Mouse (Mus musculus): ENCODE results near the gene Gfpt2. TPM values are rescaled to one million over a fixed set of nuclear protein-coding genes. Genes with fewer than 3 reads are reported as not detected.

Gene Gfpt2
- polyA plus RNA-seq, 1 experiment: 2.3 TPM

- H3K27me3 ChIP-seq (ENCODE audit: control insufficient read depth, insufficient read depth, low read length): no peaks in the 10 kb centered on the region
- H3K4me1 ChIP-seq (ENCODE audit: control insufficient read depth, insufficient read depth, low read length): peaks cover 23% of the 10 kb centered on the region
- TF ChIP-seq POLR2A (IDR thresholded peaks at IDR 0.05; ENCODE audit: control insufficient read depth, low read depth, low read length): peak; percentile 81
- TF ChIP-seq CTCF (IDR thresholded peaks at IDR 0.05; ENCODE audit: control insufficient read depth, insufficient read depth, insufficient replicate concordance, low read depth, low read length): peak; percentile 64; the same call in 1 of the 2 replicates
- H3K36me3 ChIP-seq (ENCODE audit: control insufficient read depth, insufficient read depth, low read length): no peaks in the 10 kb centered on the region
- peak within 1 kb of the TSS; percentile 89 for H3K4me3 ChIP-seq (ENCODE audit: control insufficient read depth, low read depth, low read length)
- H3K27ac ChIP-seq (ENCODE audit: control insufficient read depth, insufficient read depth, low read depth, low read length): peak within 1 kb of the TSS; percentile 90
These were observed 52.6 kb downstream of the Gfpt2 start, which contains the start of gene Mapk9 for GRCm38 (mm10) chr11:49846401-49847070. Gene Mapk9, plus strand, starts transcription at chr11:49846751.

GRCm38 (mm10) chr11:49847071-49847810, 53.3 kb downstream of the Gfpt2 start:
- Histone ChIP-seq H3K4me1 (ENCODE audit: control insufficient read depth, insufficient read depth, low read length) (peaks cover 23% of the 10 kb centered on the region), H3K4me3 (ENCODE audit: control insufficient read depth, low read depth, low read length) (peak overlapping the region; percentile 89), H3K27me3 (ENCODE audit: control insufficient read depth, insufficient read depth, low read length) (no peaks in the 10 kb centered on the region), H3K36me3 (ENCODE audit: control insufficient read depth, insufficient read depth, low read length) (no peaks in the 10 kb centered on the region), H3K27ac (ENCODE audit: control insufficient read depth, insufficient read depth, low read depth, low read length) (peak overlapping the region; percentile 90)
- TF ChIP-seq POLR2A (IDR thresholded peaks at IDR 0.05; ENCODE audit: control insufficient read depth, low read depth, low read length): 0 out of 2 replicates have a peak, but pooled peaks have one; percentile 14
- TF ChIP-seq CTCF (IDR thresholded peaks at IDR 0.05; ENCODE audit: control insufficient read depth, insufficient read depth, insufficient replicate concordance, low read depth, low read length): no peak

DNA sequence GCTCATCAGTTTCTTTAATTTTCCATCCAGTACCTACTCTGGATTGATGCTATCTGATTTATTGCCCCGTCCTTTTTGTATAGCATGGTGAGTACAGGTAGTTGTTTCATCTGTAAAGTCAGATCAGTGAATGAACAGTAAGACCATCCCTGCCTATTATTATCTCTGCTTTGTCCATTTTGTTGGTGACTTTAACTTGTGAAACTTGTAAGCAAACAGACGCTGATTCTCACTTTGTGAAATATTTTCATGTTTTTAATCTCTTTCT, 53.8 kb downstream of the Gfpt2 start:
- Histone ChIP-seq H3K27ac (ENCODE audit: control insufficient read depth, insufficient read depth, low read depth, low read length) (peak overlapping the region; percentile 90; the same call in 1 of the 2 replicates), H3K27me3 (ENCODE audit: control insufficient read depth, insufficient read depth, low read length) (no peaks in the 10 kb centered on the region), H3K36me3 (ENCODE audit: control insufficient read depth, insufficient read depth, low read length) (no peaks in the 10 kb centered on the region), H3K4me1 (ENCODE audit: control insufficient read depth, insufficient read depth, low read length) (peaks cover 23% of the 10 kb centered on the region), H3K4me3 (ENCODE audit: control insufficient read depth, low read depth, low read length) (peak overlapping the region; percentile 89; the same call in 1 of the 2 replicates)
- TF ChIP-seq CTCF (IDR thresholded peaks at IDR 0.05; ENCODE audit: control insufficient read depth, insufficient read depth, insufficient replicate concordance, low read depth, low read length) (no peak), POLR2A (IDR thresholded peaks at IDR 0.05; ENCODE audit: control insufficient read depth, low read depth, low read length) (no peak)

GRCm38 (mm10) chr11:49848080-49848815, 54.3 kb downstream of the Gfpt2 start:
- peak overlapping the region; percentile 61; the same call in 1 of the 2 replicates for H3K27ac ChIP-seq (ENCODE audit: control insufficient read depth, insufficient read depth, low read depth, low read length)
- peak overlapping the region; percentile 13 for H3K4me3 ChIP-seq (ENCODE audit: control insufficient read depth, low read depth, low read length)
- no peaks in the 10 kb centered on the region for H3K27me3 ChIP-seq (ENCODE audit: control insufficient read depth, insufficient read depth, low read length)
- H3K36me3 ChIP-seq (ENCODE audit: control insufficient read depth, insufficient read depth, low read length): no peaks in the 10 kb centered on the region
- no peak for TF ChIP-seq POLR2A (IDR thresholded peaks at IDR 0.05; ENCODE audit: control insufficient read depth, low read depth, low read length)
- no peak for TF ChIP-seq CTCF (IDR thresholded peaks at IDR 0.05; ENCODE audit: control insufficient read depth, insufficient read depth, insufficient replicate concordance, low read depth, low read length)
- H3K4me1 ChIP-seq (ENCODE audit: control insufficient read depth, insufficient read depth, low read length): peaks cover 23% of the 10 kb centered on the region

DNA sequence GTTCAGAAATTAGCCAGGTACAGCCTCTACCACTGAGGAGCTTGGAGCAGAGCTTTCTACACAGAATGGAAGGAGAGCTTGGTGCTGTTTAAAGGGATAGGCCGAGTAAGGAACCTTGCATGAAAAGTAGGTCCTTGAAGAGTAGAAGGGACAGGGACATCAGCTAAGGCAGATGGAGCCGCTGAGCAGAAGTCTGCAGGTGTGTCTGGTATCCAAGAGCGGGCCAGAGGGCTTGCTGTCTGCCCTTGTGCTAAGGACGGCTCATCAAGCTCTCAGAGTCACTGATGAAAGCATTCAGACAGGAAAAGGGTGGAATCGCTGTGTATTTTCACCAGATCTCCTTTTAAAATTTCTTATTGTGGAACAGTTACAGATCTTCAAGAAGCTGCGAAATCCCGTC, 56.4 kb downstream of the Gfpt2 start:
- H3K4me3 ChIP-seq (ENCODE audit: control insufficient read depth, low read depth, low read length): no peak overlapping the region
- H3K4me1 ChIP-seq (ENCODE audit: control insufficient read depth, insufficient read depth, low read length): peaks cover 21% of the 10 kb centered on the region
- H3K27ac ChIP-seq (ENCODE audit: control insufficient read depth, insufficient read depth, low read depth, low read length): no peak overlapping the region
- TF ChIP-seq POLR2A (IDR thresholded peaks at IDR 0.05; ENCODE audit: control insufficient read depth, low read depth, low read length) (no peak), CTCF (IDR thresholded peaks at IDR 0.05; ENCODE audit: control insufficient read depth, insufficient read depth, insufficient replicate concordance, low read depth, low read length) (no peak)
- H3K36me3 ChIP-seq (ENCODE audit: control insufficient read depth, insufficient read depth, low read length): peaks cover 1% of the 10 kb centered on the region; the same call in 1 of the 2 replicates
- no peaks in the 10 kb centered on the region for H3K27me3 ChIP-seq (ENCODE audit: control insufficient read depth, insufficient read depth, low read length)

DNA sequence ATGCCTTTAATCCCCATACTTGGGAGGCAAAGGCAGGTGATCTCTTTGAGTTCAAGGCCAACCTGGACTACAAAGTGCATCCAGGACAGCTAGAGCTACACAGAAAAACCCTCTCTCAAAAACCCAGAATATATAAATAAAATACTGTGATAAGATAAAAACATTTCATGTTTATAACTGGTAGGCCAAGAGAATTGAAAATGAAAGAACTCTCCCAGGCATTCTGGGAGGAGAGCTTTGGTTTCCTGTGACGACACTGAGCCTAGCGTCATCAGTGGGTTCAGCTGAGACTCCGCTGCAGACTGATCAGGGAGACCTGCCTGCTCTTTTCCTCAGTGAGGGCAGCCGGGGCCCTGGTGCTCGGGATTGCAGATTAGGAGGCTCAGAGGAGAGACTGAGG, 61.2 kb downstream of the Gfpt2 start:
- Histone ChIP-seq H3K4me1 (ENCODE audit: control insufficient read depth, insufficient read depth, low read length) (no peaks in the 10 kb centered on the region), H3K36me3 (ENCODE audit: control insufficient read depth, insufficient read depth, low read length) (peaks cover 1% of the 10 kb centered on the region), H3K4me3 (ENCODE audit: control insufficient read depth, low read depth, low read length) (no peak overlapping the region), H3K27me3 (ENCODE audit: control insufficient read depth, insufficient read depth, low read length) (no peaks in the 10 kb centered on the region), H3K27ac (ENCODE audit: control insufficient read depth, insufficient read depth, low read depth, low read length) (no peak overlapping the region)
- TF ChIP-seq POLR2A (IDR thresholded peaks at IDR 0.05; ENCODE audit: control insufficient read depth, low read depth, low read length) (no peak), CTCF (IDR thresholded peaks at IDR 0.05; ENCODE audit: control insufficient read depth, insufficient read depth, insufficient replicate concordance, low read depth, low read length) (no peak)

DNA sequence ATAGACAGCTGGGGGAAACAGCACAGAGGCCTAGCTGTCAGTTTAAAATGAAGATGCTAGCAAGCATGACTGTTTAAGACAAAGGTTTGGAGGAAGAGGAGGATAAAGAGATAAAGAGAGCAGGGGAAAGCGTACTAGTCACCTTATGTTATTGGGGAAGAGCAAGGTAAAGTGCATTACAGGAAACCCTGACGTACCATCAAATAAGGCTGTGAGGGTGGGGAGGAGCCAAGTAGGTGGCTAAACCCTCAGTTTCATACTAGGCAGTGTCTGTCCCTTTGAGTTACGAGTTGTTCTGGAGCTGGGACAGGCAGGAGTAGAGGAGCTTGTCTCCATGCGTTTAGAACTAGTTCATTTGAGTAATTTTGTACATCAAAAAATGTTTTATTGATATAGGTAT, 67.2 kb downstream of the Gfpt2 start:
- peaks cover 1% of the 10 kb centered on the region; the same call in 1 of the 2 replicates for H3K36me3 ChIP-seq (ENCODE audit: control insufficient read depth, insufficient read depth, low read length)
- no peak overlapping the region for H3K4me3 ChIP-seq (ENCODE audit: control insufficient read depth, low read depth, low read length)
- TF ChIP-seq CTCF (IDR thresholded peaks at IDR 0.05; ENCODE audit: control insufficient read depth, insufficient read depth, insufficient replicate concordance, low read depth, low read length) (no peak), POLR2A (IDR thresholded peaks at IDR 0.05; ENCODE audit: control insufficient read depth, low read depth, low read length) (no peak)
- H3K27ac ChIP-seq (ENCODE audit: control insufficient read depth, insufficient read depth, low read depth, low read length): no peak overlapping the region
- no peaks in the 10 kb centered on the region for H3K4me1 ChIP-seq (ENCODE audit: control insufficient read depth, insufficient read depth, low read length)
- no peaks in the 10 kb centered on the region for H3K27me3 ChIP-seq (ENCODE audit: control insufficient read depth, insufficient read depth, low read length)
